Mouse (Mus musculus) embryonic facial prominence, embryonic 13.5 days (tissue): ENCODE data around the gene Fgf8. TPM values are rescaled to one million over a fixed set of nuclear protein-coding genes. Genes with fewer than 3 reads are reported as not detected.

Experiments used
- ATAC-seq: fragments of 200-750 bp; cut with Nextera tagmentation; 2 replicates; pipeline ENCODE4 v1.8.0; 2017; ENCODE audit warnings: low read depth; ENCODE audit not compliant: insufficient number of reproducible peaks, insufficient read depth, low FRiP score, low TSS enrichment
- H3K27ac ChIP-seq: fragments of 300-500 bp; sonication (generic); 2 replicates; pipeline ENCODE4 v1.5.1; 2015; ENCODE audit warnings: moderate library complexity, mild to moderate bottlenecking, inconsistent platforms
- H3K27me3 ChIP-seq: fragments of 300-500 bp; sonication (generic); 2 replicates; pipeline ENCODE4 v1.6.1; 2015; ENCODE audit warnings: mild to moderate bottlenecking, inconsistent platforms
- H3K36me3 ChIP-seq: fragments of 300-500 bp; sonication (generic); 2 replicates; pipeline ENCODE4 v1.6.1; 2015; ENCODE audit warnings: mild to moderate bottlenecking, inconsistent platforms
- H3K4me1 ChIP-seq: fragments of 300-500 bp; sonication (generic); 2 replicates; pipeline ENCODE4 v1.6.1; 2015; ENCODE audit warnings: inconsistent platforms
- H3K4me2 ChIP-seq: fragments of 300-500 bp; sonication (generic); 2 replicates; pipeline ENCODE4 v1.6.1; 2015; ENCODE audit warnings: moderate library complexity, mild to moderate bottlenecking, inconsistent platforms
- H3K4me3 ChIP-seq: fragments of 300-500 bp; sonication (generic); 2 replicates; pipeline ENCODE4 v1.5.1; 2015; ENCODE audit warnings: mild to moderate bottlenecking, inconsistent platforms
- H3K9ac ChIP-seq: fragments of 300-500 bp; sonication (generic); 2 replicates; pipeline ENCODE4 v1.6.1; 2015; ENCODE audit warnings: mild to moderate bottlenecking, inconsistent platforms
- H3K9me3 ChIP-seq: fragments of 300-500 bp; sonication (generic); 2 replicates; pipeline ENCODE4 v1.6.1; 2016; ENCODE audit warnings: inconsistent platforms
- WGBS: fragments of 180-500 bp; shearing (Covaris S2); methylation state at CpG from one replicate; pipeline ENCODE4 v1.1.7; 2015; ENCODE audit warnings: mixed read lengths; 5-methylcytosine and 5-hydroxymethylcytosine counted together
- polyA plus RNA-seq: library from polyadenylated mRNA; unstranded; fragments of >200 nt; fragmentation: Nextera tagmentation; extraction: Ambion mirVana; gene quantifications from 2 replicates; pipeline ENCODE4 v1.2.1, GENCODE M21; 2015

Gene Fgf8
- polyA plus RNA-seq = 1.6 and 2.5 TPM in 2 replicates

DNA sequence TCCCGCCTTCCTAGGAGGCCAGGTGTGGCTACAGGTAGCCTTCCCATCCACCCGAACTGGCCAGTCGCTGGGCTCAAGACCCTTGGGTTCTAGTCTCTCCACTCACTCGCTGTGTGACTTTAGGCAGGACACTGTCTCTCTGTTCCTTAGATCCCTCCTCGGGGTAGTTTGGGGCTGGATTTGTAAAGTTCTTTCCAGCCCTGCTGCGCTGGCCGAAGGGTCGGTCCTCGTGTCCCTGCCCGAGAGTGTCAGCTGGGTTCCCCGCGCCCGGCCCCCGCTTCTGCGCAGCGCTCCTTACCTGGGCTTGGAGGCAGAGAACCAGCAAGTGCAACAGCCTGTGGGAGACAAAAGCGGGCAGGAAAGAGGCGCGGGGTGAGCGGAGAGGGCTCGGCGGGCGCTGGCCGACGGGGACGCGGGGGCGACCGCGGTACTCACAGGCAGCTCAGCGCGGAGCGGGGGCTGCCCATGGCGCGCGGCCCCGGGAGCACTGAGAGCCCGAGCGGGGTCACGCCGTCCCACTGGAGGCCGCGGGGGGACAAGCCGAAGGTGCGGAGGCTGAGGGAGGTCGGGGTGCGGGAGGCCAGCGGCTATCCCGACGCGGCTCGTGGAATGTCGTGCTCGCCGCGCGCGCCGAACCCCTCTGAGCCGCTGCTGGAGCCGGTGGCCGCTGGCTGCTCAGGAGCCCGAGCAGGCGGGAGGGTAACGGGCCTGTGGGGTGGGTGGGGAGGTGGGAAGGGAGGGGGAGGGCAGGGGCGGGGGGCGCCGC, at the start of gene Fgf8:
Gene Fgf8 (minus strand): TSS at position 698 of the 766 bp plus-strand sequence.
- peak within 1 kb of the TSS; percentile 83 for H3K4me2 ChIP-seq
- no peaks in the 10 kb centered on the region for H3K36me3 ChIP-seq
- peak within 1 kb of the TSS; percentile 49 for H3K4me3 ChIP-seq
- H3K9me3 ChIP-seq = no peaks in the 10 kb centered on the region
- H3K27ac ChIP-seq = no peak within 1 kb of the TSS
- peaks cover 55% of the 10 kb centered on the region for H3K4me1 ChIP-seq
- H3K27me3 ChIP-seq = peaks cover 98% of the 10 kb centered on the region
- WGBS = 1% methylated on average over 45 of the region's 68 CpGs
- peak within 1 kb of the TSS; percentile 59 for H3K9ac ChIP-seq
- no peak for ATAC-seq

DNA sequence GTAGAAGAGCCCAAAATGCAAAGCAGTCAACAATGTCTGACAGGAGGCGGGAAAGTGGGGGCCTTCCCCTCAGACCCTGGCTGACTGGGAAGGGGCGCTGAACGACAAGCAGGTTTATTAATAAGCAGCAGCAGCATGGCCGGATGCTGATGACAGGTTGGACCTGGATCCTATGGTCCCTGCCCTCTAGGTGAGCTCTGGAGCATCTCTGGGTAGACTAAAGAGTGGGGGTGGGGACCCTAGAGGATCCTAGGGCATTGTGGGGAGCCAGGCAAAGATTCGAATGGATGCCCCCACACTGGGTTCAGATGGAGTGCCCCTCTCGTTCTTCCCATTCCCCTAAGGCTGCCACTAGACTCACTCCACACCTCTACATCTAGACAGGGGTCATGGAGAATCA, 49.7 kb upstream of the Fgf8 start:
- Histone ChIP-seq H3K4me3 (no peak overlapping the region), H3K4me2 (no peak overlapping the region), H3K27me3 (no peaks in the 10 kb centered on the region), H3K36me3 (no peaks in the 10 kb centered on the region), H3K9me3 (no peaks in the 10 kb centered on the region), H3K27ac (no peak overlapping the region), H3K4me1 (peaks cover 5% of the 10 kb centered on the region), H3K9ac (no peak overlapping the region)
- 86% methylated on average over 6 of the region's 6 CpGs for WGBS
- no peak for ATAC-seq

DNA sequence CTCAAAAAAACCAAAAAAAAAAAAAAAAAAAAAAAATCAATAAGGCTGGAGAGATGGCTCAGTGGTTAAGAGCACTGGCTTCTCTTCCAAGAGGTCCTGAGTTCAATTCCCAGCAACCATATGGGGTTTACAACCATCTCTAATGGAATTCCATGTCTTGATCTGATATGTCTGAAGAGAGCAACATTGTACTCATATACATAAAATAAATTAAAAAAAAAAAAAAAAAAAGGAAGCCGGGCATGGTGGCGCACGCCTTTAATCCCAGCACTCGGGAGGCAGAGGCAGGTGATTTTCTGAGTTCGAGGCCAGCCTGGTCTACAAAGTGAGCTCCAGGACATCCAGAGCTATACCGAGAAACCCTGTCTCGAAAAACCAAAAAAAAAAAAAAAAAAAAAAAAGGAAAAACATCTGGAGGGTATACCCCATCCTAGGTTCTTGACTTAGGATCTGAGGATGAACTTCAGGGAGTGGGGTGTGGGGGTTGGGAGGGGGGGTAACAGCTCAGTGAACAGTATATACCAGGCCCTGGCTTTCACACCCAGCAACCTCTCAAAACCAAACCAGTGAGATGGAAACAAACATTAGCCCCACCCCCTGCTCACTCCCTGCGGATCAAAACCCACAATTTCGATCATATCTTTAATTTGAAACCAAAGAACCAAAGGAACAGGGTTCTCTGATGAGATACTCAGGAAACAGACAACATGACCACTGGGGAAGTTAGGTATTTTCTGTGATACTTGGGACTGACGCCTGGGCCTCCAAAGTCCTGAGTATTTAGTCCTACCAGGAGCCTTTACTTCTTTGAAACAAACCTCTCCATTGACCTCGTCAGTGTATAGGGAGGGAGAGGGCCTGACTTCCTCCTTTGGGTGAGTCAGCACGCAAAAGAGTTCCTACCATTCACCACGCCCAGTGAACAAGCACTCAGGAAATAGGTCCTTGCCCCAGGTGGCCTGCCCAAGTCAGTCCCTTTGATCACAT, 47.5 kb upstream of the Fgf8 start:
- no peaks in the 10 kb centered on the region for H3K27me3 ChIP-seq
- H3K9me3 ChIP-seq = no peaks in the 10 kb centered on the region
- H3K4me1 ChIP-seq = no peaks in the 10 kb centered on the region
- no peak overlapping the region for H3K9ac ChIP-seq
- ATAC-seq = no peak
- 79% methylated on average over 13 of the region's 13 CpGs for WGBS
- no peak overlapping the region for H3K4me2 ChIP-seq
- H3K36me3 ChIP-seq = no peaks in the 10 kb centered on the region
- no peak overlapping the region for H3K4me3 ChIP-seq
- no peak overlapping the region for H3K27ac ChIP-seq

DNA sequence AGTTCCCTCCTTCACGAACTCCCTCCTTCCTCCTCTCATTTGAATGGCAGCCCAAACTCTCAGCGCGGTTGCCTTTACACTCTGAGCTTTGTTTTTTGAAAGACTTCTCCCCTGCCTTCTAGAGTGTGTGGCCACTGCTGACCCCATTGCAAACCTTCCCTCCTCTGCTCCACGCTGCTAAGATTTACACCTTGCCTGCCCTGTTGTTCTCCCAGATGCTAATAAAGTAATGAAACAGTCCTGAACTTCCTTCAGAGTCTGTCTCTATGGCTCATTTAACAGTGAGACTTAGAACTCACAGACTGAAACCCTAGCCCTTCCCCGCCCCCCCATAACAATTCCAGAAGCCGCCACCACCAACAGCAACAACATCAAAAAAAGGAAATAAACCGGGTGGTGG, 46.6 kb upstream of the Fgf8 start:
- Histone ChIP-seq H3K27me3 (no peaks in the 10 kb centered on the region), H3K36me3 (no peaks in the 10 kb centered on the region), H3K9ac (no peak overlapping the region), H3K9me3 (no peaks in the 10 kb centered on the region), H3K4me2 (no peak overlapping the region), H3K4me3 (no peak overlapping the region), H3K4me1 (no peaks in the 10 kb centered on the region), H3K27ac (no peak overlapping the region)
- WGBS = 80% methylated on average over 7 of the region's 7 CpGs
- ATAC-seq = no peak

DNA sequence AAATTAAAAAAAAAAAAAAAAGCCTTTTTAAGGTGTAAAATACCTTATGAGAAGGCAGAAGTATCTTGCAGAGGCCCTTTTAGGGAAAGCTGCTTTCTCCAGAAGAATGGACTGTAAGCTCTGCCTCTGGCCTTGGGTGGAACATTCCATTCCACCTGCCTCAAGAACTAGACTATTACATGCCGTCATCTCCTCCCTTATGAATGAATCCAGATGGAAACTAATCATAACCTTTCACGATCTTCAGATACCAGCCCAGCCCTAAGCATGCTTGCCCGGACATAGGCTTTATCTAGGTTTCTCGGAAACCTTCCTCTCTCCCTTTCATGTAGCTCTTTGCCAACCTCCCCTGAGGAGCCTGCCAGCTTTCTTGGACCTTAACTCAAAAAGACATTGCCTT, 45.6 kb upstream of the Fgf8 start:
- no peak for ATAC-seq
- WGBS = 50% methylated on average over 4 of the region's 4 CpGs

DNA sequence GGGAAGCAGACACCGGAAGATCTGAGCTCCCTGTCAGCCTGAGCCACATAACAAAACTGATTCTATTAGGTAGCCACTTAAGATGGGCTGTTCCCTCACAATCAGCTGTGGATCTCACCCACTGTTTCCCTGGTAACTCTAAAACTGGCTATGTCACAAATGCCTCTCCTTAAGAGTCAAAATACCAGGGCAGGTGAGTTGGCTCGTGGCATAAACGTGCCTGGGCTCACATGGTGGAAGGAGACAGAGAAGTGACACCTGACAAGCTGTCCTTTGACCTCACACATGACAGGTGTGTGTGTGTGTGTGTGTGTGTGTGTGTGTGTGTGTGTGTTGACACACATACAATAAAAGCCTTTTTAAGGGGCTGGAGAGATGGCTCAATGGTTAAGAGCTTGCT, 44.7 kb upstream of the Fgf8 start:
- no peaks in the 10 kb centered on the region for H3K36me3 ChIP-seq
- no peak overlapping the region for H3K27ac ChIP-seq
- ATAC-seq = no peak
- no peak overlapping the region for H3K4me2 ChIP-seq
- H3K9me3 ChIP-seq = no peaks in the 10 kb centered on the region
- no peak overlapping the region for H3K4me3 ChIP-seq
- WGBS = 66% methylated on average over 3 of the region's 3 CpGs
- peaks cover 3% of the 10 kb centered on the region; the same call in 1 of the 2 replicates for H3K4me1 ChIP-seq
- H3K9ac ChIP-seq = no peak overlapping the region
- H3K27me3 ChIP-seq = no peaks in the 10 kb centered on the region

More for the DNA sequence above, 45.6 kb upstream of the Fgf8 start:
- Histone ChIP-seq H3K4me1 (peaks cover 3% of the 10 kb centered on the region; the same call in 1 of the 2 replicates), H3K9me3 (no peaks in the 10 kb centered on the region), H3K9ac (no peak overlapping the region), H3K36me3 (no peaks in the 10 kb centered on the region), H3K4me3 (no peak overlapping the region), H3K27ac (no peak overlapping the region), H3K4me2 (no peak overlapping the region), H3K27me3 (no peaks in the 10 kb centered on the region)

DNA sequence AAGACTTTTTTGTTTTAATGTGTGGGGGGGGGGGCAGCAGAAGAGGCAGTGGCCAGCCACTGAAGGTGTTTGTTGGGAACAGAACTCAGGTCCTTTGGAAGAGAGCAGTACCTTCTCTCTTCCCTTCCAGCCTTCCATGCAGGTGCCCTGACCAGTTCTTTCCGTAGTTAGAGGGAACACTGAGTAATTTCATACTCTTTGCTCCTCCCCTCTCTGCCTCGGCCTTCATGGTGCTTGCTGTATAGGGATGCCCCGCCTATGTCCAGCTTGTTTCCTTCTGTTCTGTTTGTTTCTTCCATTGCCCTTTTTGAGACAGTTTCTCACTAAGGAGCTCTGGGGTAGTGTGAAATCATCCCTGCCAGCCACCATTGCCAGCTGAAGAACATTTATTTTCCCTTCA, 42.8 kb upstream of the Fgf8 start:
- Histone ChIP-seq H3K36me3 (0 out of 2 replicates have a peak, but pooled peaks cover 4% of the 10 kb centered on the region), H3K27ac (no peak overlapping the region), H3K9ac (no peak overlapping the region), H3K9me3 (no peaks in the 10 kb centered on the region), H3K4me3 (no peak overlapping the region), H3K4me1 (peaks cover 16% of the 10 kb centered on the region), H3K27me3 (no peaks in the 10 kb centered on the region), H3K4me2 (no peak overlapping the region)
- no peak for ATAC-seq
- 54% methylated on average over 3 of the region's 3 CpGs for WGBS

DNA sequence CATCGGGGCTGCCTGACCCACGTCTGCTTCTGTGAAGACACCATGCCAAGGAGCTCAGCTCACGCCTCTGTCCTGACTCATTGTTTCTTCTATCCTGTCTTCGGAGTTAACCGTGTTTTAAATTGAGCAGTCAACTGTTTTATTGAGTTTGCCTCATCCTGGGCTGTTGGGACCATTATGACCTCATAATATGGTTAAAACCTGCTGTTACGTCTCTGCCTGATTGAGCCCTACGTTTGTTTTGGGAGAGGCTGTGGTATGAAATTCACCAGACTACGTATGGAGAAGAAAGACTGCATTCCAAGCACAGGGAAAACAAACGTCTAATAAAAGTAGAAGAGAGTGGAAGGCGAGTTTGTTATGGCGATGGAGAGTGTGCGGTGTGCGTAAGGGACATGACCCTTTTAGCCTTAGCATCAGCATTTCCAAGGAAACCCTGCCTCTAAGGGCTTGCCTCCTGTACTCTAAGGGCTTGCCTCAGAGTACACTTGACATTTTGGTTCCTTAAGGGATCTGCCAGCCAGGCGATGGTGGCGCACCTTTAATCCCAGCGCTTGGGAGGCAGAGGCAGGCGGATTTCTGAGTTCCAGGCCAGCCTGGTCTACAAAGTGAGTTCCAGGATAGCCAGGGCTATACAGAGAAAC, 41.3 kb upstream of the Fgf8 start:
- Histone ChIP-seq H3K27ac (peak overlapping the region; percentile 41), H3K9ac (peak overlapping the region; percentile 58)
- no peak; the same call in 1 of the 2 replicates for ATAC-seq

DNA sequence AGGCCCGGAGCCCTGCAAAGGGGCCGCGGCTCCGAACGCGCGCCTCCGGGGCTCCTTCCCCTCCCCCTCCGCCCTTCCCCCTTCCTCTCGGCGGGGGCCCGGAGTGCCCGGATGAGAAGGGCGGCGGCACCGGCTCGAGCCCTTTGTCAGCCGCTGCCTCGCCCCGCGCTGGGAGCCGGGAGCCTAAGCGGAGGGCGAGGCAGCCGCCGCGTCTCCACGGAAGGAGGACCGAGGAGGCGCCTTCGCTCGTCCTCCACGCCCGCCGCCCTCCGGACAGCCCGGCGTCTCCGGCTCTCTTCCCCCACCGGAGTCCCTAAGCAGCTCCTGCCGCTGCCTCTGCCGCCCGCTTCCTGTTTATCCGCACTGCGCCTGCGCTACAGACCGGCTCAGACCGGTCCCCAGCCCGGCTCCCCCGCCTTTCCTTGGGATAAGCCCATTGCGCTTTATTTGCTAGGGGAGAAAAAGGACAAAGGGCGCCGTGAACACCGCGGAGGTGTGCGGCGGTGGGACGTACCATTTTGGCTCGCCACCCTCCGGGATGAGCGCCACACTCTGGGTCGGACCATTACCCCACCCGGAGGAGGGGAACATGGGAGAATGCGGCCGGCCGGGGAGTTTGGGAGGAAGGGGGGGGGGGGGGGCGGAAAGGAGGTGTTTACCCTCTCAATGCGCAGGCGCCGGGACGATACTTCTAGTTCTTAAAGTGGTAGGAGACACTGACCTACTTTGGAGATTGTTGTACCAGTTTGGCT, 40.6 kb upstream of the Fgf8 start, which contains the start of gene Mgea5:
Gene Mgea5 (minus strand): TSS at position 657 of the 752 bp plus-strand sequence.
- Histone ChIP-seq H3K4me3 (peak within 1 kb of the TSS; percentile 99), H3K36me3 (peaks cover 18% of the 10 kb centered on the region), H3K4me1 (peaks cover 28% of the 10 kb centered on the region), H3K27ac (peak within 1 kb of the TSS; percentile 98), H3K9ac (peak within 1 kb of the TSS; percentile 98), H3K4me2 (peak within 1 kb of the TSS; percentile 62), H3K27me3 (no peaks in the 10 kb centered on the region), H3K9me3 (no peaks in the 10 kb centered on the region)
- ATAC-seq = peak; percentile 97
- WGBS = under 1% methylated on average over 69 of the region's 71 CpGs

More for the DNA sequence above, 41.3 kb upstream of the Fgf8 start:
- Histone ChIP-seq H3K4me1 (peaks cover 28% of the 10 kb centered on the region), H3K9me3 (no peaks in the 10 kb centered on the region), H3K4me2 (peak overlapping the region; percentile 62), H3K36me3 (peaks cover 12% of the 10 kb centered on the region), H3K27me3 (no peaks in the 10 kb centered on the region), H3K4me3 (peak overlapping the region; percentile 99)
- 30% methylated on average over 17 of the region's 17 CpGs for WGBS

DNA sequence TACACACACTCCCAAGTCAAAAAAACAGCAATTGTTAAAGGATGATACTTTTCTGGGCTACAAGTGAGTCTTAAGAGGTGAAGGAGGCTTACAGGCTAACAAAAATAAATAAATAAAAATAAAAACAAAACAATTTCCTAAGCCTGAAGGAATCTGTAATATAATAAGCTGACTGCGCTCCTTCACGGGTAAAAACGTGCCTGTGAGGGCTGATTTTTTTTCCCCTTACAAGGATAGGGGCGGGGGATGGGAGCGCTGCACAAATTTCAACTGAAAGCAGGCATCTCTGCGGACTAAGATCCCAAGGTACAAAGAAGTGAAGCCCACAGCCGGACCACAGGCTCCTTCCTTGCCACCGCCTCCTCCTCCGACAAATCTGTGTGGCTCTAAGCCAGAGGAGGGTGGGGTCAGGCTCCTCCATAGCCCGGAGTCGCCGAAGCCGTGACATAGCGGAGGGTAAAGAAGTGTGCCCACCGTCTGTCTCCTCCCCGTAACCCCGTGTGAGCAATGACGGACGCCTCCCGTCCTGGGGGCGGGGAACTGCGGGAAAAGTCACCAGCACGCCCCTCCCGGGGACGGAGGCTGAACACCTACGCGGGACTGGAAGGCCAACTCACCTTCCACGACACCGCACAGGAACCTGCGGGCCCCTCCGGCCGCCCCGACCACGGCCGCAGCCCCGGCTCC, 39.7 kb upstream of the Fgf8 start:
- peak overlapping the region; percentile 62 for H3K4me2 ChIP-seq
- WGBS = under 1% methylated on average over 36 of the region's 36 CpGs
- ATAC-seq = peak; percentile 34
- peaks cover 28% of the 10 kb centered on the region for H3K4me1 ChIP-seq
- peak overlapping the region; percentile 99 for H3K4me3 ChIP-seq
- H3K27me3 ChIP-seq = no peaks in the 10 kb centered on the region
- peak overlapping the region; percentile 98 for H3K27ac ChIP-seq
- H3K36me3 ChIP-seq = peaks cover 27% of the 10 kb centered on the region
- peak overlapping the region; percentile 98 for H3K9ac ChIP-seq
- H3K9me3 ChIP-seq = no peaks in the 10 kb centered on the region
